ENCODE assay signal across 10 mouse cellular contexts in the genomic region with DNA sequence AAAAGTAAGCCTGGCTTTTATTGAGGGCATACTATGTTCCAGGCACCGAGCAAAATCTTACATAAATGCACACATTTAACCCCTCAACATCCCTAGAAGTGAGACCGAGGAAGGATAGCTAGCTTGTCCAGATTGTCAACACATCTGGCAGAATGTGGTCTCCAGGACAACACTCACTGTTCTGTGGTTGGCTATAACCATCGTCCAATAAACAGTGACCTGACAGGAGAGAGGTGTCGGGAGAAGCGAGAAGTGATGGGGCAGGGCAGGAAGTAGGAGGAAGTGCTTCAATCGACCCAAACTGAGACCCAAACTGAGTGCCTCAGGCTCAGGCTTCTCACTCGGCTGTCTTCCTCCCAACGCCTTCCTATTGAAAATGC.
DNase-seq lines count a peak whose midpoint lies in the region; ATAC-seq and TF ChIP-seq lines count a peak whose summit lies in the region.
"Had no signal": no experiment of that assay in that cellular context is flagged by ENCODE, and none has a peak within 500 bp of the region (broad histone marks: within the 10 kb centered on the region; RNA-seq: fewer than 3 reads in every experiment).

No protein-coding gene starts in this region.

- DNase-seq in layer of hippocampus, adult 2 months (ENCODE audit: low spot score in 2 of 2): no peak
- no peak for DNase-seq in layer of hippocampus, adult 11-12 months (ENCODE audit: low spot score)
- no peak for DNase-seq in Patski (ENCODE audit: low read depth, low spot score)
- peak; percentile 45 for DNase-seq in lung, postnatal 0 days (ENCODE audit: low spot score)
- no peak for DNase-seq in left cerebral cortex, adult 8-10 months (ENCODE audit: low spot score in 2 of 2)
- DNase-seq: gastrocnemius, postnatal 36 days had no signal

- no peak for TF ChIP-seq CTCF in layer of hippocampus, adult 2 months (conservative IDR thresholded peaks at IDR 0.05)
- no peak for TF ChIP-seq CTCF in Patski (IDR thresholded peaks at IDR 0.05)
- no peak for TF ChIP-seq CTCF in embryonic fibroblast, embryonic 13.5 days (IDR thresholded peaks at IDR 0.05; ENCODE audit: borderline replicate concordance, insufficient read depth, low read length)
- TF ChIP-seq CTCF in lung, postnatal 0 days (IDR thresholded peaks at IDR 0.05): no peak

- CTCF ChIA-PET in Patski (lab: Charles Lee): interaction anchor here (0.6 kb wide), 1 partner anchor 16 kb away, joined by 3 read pairs; no protein-coding TSS in a partner anchor

- no peak for TF ChIP-seq POLR2A in embryonic fibroblast, embryonic 13.5 days (IDR thresholded peaks at IDR 0.05; ENCODE audit: low read depth, low read length)

- ATAC-seq in Patski: peak; percentile 19
- peak; percentile 69 for ATAC-seq in lung, postnatal 0 days
- no peak for ATAC-seq in hindbrain, embryonic 13.5 days (ENCODE audit: low FRiP score)
- ATAC-seq: hindbrain, embryonic 16.5 days; midbrain, embryonic 15.5 days had no signal

- in situ Hi-C loops in Patski (cut with MboI; ENCODE audit: low pct_unique_long_range_greater_than_20kb): no loop called here

- H3K27ac ChIP-seq in layer of hippocampus, adult 2 months: peak overlapping the region; percentile 81
- peak overlapping the region; percentile 85 for H3K27ac ChIP-seq in embryonic fibroblast, embryonic 13.5 days (ENCODE audit: insufficient read depth, low read length)
- H3K27ac ChIP-seq in lung, postnatal 0 days (ENCODE audit: low read length): peak overlapping the region; percentile 85; the same call in 1 of the 2 replicates
- no peak overlapping the region for H3K27ac ChIP-seq in hindbrain, embryonic 13.5 days
- H3K27ac ChIP-seq: midbrain, embryonic 15.5 days had no signal

- no peaks in the 10 kb centered on the region for H3K27me3 ChIP-seq in Patski
- no peaks in the 10 kb centered on the region for H3K27me3 ChIP-seq in lung, postnatal 0 days (replicated peaks; ENCODE audit: insufficient read depth, low read length)
- H3K27me3 ChIP-seq in hindbrain, embryonic 13.5 days: no peaks in the 10 kb centered on the region
- H3K27me3 ChIP-seq: midbrain, embryonic 15.5 days had no signal

- no peaks in the 10 kb centered on the region for H3K36me3 ChIP-seq in lung, postnatal 0 days (ENCODE audit: insufficient read depth, low read length)
- no peaks in the 10 kb centered on the region for H3K36me3 ChIP-seq in hindbrain, embryonic 13.5 days
- H3K36me3 ChIP-seq: midbrain, embryonic 15.5 days had no signal

- no peaks in the 10 kb centered on the region for H3K9me3 ChIP-seq in lung, postnatal 0 days (ENCODE audit: low read length)
- no peaks in the 10 kb centered on the region for H3K9me3 ChIP-seq in hindbrain, embryonic 13.5 days
- H3K9me3 ChIP-seq: midbrain, embryonic 15.5 days had no signal

- H3K4me1 ChIP-seq in embryonic fibroblast, embryonic 13.5 days (ENCODE audit: control insufficient read depth, insufficient read depth, low read length): peaks cover 8% of the 10 kb centered on the region
- peaks cover 15% of the 10 kb centered on the region; the same call in 1 of the 2 replicates for H3K4me1 ChIP-seq in lung, postnatal 0 days (ENCODE audit: insufficient read depth, low read depth, low read length)
- H3K4me1 ChIP-seq in hindbrain, embryonic 13.5 days (replicated peaks): peaks cover 11% of the 10 kb centered on the region
- H3K4me1 ChIP-seq: midbrain, embryonic 15.5 days had no signal

- H3K4me3 ChIP-seq in layer of hippocampus, adult 2 months: no peak overlapping the region
- no peak overlapping the region for H3K4me3 ChIP-seq in embryonic fibroblast, embryonic 13.5 days (ENCODE audit: insufficient read depth, low read length)
- no peak overlapping the region for H3K4me3 ChIP-seq in lung, postnatal 0 days (ENCODE audit: low read depth, low read length)
- no peak overlapping the region for H3K4me3 ChIP-seq in hindbrain, embryonic 13.5 days
- H3K4me3 ChIP-seq: midbrain, embryonic 15.5 days had no signal

- POLR2A ChIA-PET in Patski (lab: Charles Lee): interaction anchor here (1.2 to 1.3 kb wide), 2 partner anchors 14 to 23 kb away, joined by 3 to 4 read pairs; no protein-coding TSS in a partner anchor

- H3K4me2 ChIP-seq in lung, postnatal 0 days (replicated peaks; ENCODE audit: low read depth, low read length): no peak overlapping the region
- no peak overlapping the region for H3K4me2 ChIP-seq in hindbrain, embryonic 13.5 days
- H3K4me2 ChIP-seq: midbrain, embryonic 15.5 days had no signal

- TF ChIP-seq EP300 in lung, postnatal 0 days (IDR thresholded peaks at IDR 0.05): no peak

- 44% methylated on average over 8 of the region's 8 CpGs for WGBS in lung, postnatal 0 days
- whole genome bisulfite sequencing in hindbrain, embryonic 13.5 days: 68% methylated on average over 8 of the region's 8 CpGs

- no peak overlapping the region for H3K9ac ChIP-seq in lung, postnatal 0 days (replicated peaks; ENCODE audit: low read depth)
- H3K9ac ChIP-seq in hindbrain, embryonic 13.5 days: no peak overlapping the region
- H3K9ac ChIP-seq: midbrain, embryonic 15.5 days had no signal
